Mouse (Mus musculus): Measurements from ENCODE around the gene Faim2.

Gene Faim2

DNA sequence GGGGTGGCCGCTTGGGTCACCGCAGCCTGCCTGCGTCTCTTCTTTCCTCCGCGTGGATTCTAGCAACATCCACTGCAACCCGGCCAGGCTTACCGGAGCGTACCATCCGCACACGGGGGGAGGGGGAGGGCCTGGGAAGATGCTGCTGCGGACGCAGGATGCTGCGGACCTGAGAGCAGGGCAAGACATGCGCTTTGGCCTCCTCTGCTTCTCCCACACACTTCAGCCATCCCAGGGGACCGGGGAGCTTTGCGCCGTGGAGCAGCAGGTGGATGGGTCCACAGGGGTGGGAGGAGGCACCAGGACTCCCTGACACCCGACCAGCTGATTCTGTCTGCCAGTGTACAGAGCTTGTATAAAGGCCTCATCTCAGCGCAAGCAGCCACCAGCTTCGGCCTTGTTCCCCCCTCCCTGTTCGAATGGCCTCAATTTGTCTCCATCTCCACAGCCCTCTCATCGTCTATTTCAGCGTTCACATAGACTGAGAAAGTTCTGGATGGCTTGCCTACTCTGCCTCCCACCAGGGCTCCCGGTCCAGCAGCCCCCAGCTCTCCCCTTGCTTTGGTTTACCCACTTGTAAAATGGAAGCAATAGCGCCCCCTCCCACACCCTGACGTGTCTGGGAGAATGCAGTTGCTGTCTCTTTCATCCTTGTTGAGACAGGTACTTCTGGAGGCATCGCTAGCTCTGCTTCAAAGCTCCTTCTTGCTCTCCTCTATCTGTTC, at the start of gene Faim2:
Gene Faim2 (minus strand): TSS at position 537 of the 725 bp plus-strand sequence.
- no peaks in the 10 kb centered on the region for H3K36me3 ChIP-seq (ENCODE audit: control insufficient read depth, insufficient read depth, low read length, poor library complexity, severe bottlenecking)
- H3K27me3 ChIP-seq (ENCODE audit: control insufficient read depth, insufficient read depth, low read length, poor library complexity, severe bottlenecking), result no peaks in the 10 kb centered on the region
- DNase-seq (ENCODE audit: low read depth, low spot score), result no peak

DNA sequence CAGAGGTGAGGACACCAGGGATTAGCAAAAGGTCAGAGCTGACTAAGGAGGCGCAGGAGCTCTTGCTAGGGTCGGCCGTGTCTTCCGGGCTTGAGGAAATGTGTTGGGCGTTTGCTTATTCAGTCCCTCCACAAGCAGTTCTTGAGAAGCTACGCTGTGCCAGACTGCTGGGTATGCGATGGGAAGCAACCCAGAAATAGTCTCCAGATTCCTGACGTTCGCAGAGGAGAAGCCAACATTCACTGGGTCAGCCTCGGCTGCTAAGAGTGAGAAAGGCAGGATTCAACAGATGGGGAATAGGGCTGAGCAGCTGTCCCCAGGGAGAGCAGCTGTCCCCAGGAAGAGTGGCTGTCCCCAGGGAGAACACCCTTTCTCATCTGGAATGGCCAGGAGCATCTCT, 41.2 kb upstream of the Faim2 start:
- no peak for DNase-seq (ENCODE audit: low read depth, low spot score)
- H3K27me3 ChIP-seq (ENCODE audit: control insufficient read depth, insufficient read depth, low read length, poor library complexity, severe bottlenecking), result no peaks in the 10 kb centered on the region
- H3K36me3 ChIP-seq (ENCODE audit: control insufficient read depth, insufficient read depth, low read length, poor library complexity, severe bottlenecking), result no peaks in the 10 kb centered on the region

DNA sequence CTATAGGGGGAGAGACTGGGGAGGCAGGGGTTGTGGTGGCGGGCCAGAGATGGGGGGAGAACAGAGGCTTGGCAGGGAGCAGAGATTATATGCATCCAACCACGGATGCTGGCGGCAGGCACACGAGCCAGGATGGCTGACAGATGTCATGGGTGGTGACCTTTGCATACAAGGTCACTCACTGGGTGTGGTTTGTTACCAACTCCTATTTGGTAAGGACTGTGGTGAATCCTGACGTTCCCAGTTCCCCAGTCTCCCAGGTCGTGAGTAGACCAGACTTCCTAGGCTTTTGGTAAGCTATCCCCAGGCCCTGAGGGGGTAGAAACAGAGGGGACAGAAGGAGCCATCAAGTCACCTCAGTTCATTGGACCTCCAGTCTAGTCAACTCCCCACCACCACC, 40.7 kb upstream of the Faim2 start:
- Histone ChIP-seq H3K27me3 (ENCODE audit: control insufficient read depth, insufficient read depth, low read length, poor library complexity, severe bottlenecking) (no peaks in the 10 kb centered on the region), H3K36me3 (ENCODE audit: control insufficient read depth, insufficient read depth, low read length, poor library complexity, severe bottlenecking) (no peaks in the 10 kb centered on the region)
- DNase-seq (ENCODE audit: low read depth, low spot score), result no peak

DNA sequence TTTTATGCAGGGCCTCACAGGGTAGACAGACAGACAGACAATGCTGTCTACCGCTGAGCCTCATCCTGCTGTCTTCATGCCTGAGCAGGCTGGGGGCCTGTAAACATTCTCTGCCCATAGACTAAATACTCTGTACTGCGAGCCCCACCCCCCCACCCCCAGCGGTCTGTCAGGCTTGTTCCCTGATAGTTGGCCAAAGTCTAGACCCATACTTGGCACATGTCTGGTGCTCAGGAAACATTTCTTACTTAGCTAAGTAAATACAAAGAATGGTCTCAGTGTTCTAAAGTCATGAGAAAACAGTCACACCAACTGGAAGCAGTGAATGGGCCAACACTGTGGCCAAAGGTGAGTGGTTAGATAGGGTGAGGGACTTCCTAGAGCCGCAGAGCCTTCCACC, 39.4 kb upstream of the Faim2 start:
- H3K36me3 ChIP-seq (ENCODE audit: control insufficient read depth, insufficient read depth, low read length, poor library complexity, severe bottlenecking), result no peaks in the 10 kb centered on the region
- no peaks in the 10 kb centered on the region for H3K27me3 ChIP-seq (ENCODE audit: control insufficient read depth, insufficient read depth, low read length, poor library complexity, severe bottlenecking)
- DNase-seq (ENCODE audit: low read depth, low spot score), result no peak

GRCm38 (mm10) chr15:99560246-99560645, 32.3 kb upstream of the Faim2 start:
- DNase-seq (ENCODE audit: low read depth, low spot score), result no peak
- H3K27me3 ChIP-seq (ENCODE audit: control insufficient read depth, insufficient read depth, low read length, poor library complexity, severe bottlenecking), result no peaks in the 10 kb centered on the region
- no peaks in the 10 kb centered on the region for H3K36me3 ChIP-seq (ENCODE audit: control insufficient read depth, insufficient read depth, low read length, poor library complexity, severe bottlenecking)

- no peaks in the 10 kb centered on the region for H3K36me3 ChIP-seq (ENCODE audit: control insufficient read depth, insufficient read depth, low read length, poor library complexity, severe bottlenecking)
- no peak for DNase-seq (ENCODE audit: low read depth, low spot score)
- no peaks in the 10 kb centered on the region for H3K27me3 ChIP-seq (ENCODE audit: control insufficient read depth, insufficient read depth, low read length, poor library complexity, severe bottlenecking)
Observed at GRCm38 (mm10) chr15:99558947-99559346, 31.0 kb upstream of the Faim2 start.

GRCm38 (mm10) chr15:99553767-99554166, 25.8 kb upstream of the Faim2 start:
- DNase-seq (ENCODE audit: low read depth, low spot score), result no peak
- H3K36me3 ChIP-seq (ENCODE audit: control insufficient read depth, insufficient read depth, low read length, poor library complexity, severe bottlenecking), result no peaks in the 10 kb centered on the region
- H3K27me3 ChIP-seq (ENCODE audit: control insufficient read depth, insufficient read depth, low read length, poor library complexity, severe bottlenecking), result no peaks in the 10 kb centered on the region

- no peaks in the 10 kb centered on the region for H3K27me3 ChIP-seq (ENCODE audit: control insufficient read depth, insufficient read depth, low read length, poor library complexity, severe bottlenecking)
- DNase-seq (ENCODE audit: low read depth, low spot score), result no peak
Observed at GRCm38 (mm10) chr15:99549901-99550300, 21.9 kb upstream of the Faim2 start.

DNA sequence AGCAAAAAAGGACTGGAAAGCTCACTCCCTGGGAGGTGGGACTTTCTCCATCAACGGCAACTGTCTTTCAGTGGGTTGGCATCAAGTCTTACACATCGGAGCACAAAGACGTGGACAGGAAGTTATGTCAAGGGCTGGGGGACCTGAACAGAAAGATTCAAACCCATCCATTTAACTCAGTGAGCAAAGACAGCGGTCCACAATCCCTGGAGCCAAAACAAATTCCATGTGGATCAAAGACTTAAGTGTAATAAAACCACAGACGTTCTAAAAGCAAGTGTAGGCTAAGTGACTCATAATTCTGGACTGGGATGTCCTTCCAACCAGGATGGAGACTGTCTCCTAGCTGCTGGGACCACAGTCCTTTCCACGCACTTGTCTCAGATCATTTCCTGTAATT, 19.8 kb upstream of the Faim2 start:
- Histone ChIP-seq H3K36me3 (ENCODE audit: control insufficient read depth, insufficient read depth, low read length, poor library complexity, severe bottlenecking) (no peaks in the 10 kb centered on the region), H3K27me3 (ENCODE audit: control insufficient read depth, insufficient read depth, low read length, poor library complexity, severe bottlenecking) (no peaks in the 10 kb centered on the region)
- DNase-seq (ENCODE audit: low read depth, low spot score), result no peak

More at GRCm38 (mm10) chr15:99549901-99550300, 21.9 kb upstream of the Faim2 start:
- H3K36me3 ChIP-seq (ENCODE audit: control insufficient read depth, insufficient read depth, low read length, poor library complexity, severe bottlenecking), result no peaks in the 10 kb centered on the region

GRCm38 (mm10) chr15:99546596-99546995, 18.6 kb upstream of the Faim2 start:
- no peak for DNase-seq (ENCODE audit: low read depth, low spot score)
- Histone ChIP-seq H3K27me3 (ENCODE audit: control insufficient read depth, insufficient read depth, low read length, poor library complexity, severe bottlenecking) (no peaks in the 10 kb centered on the region), H3K36me3 (ENCODE audit: control insufficient read depth, insufficient read depth, low read length, poor library complexity, severe bottlenecking) (no peaks in the 10 kb centered on the region)

DNA sequence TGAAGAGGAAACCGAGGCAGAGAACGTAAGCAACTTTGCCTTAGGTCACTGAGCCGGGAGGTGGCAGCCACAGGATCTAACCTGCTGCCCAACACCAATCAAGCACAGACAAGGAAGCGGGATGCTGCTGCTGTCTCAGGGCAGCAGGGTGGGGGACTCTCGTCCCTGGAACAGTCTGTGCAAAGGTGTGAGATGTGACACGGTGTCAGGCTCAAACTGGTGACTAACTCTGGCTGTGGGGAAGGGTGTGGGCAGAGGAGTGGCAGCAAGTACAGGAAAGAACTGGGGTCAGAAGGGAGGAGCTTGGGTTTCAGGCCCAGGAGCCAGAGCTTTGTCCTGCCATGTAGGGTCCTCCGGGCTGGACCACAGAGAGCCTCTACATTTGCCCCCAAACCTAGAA, 16.1 kb upstream of the Faim2 start:
- Histone ChIP-seq H3K27me3 (ENCODE audit: control insufficient read depth, insufficient read depth, low read length, poor library complexity, severe bottlenecking) (no peaks in the 10 kb centered on the region), H3K36me3 (ENCODE audit: control insufficient read depth, insufficient read depth, low read length, poor library complexity, severe bottlenecking) (no peaks in the 10 kb centered on the region)
- DNase-seq (ENCODE audit: low read depth, low spot score), result no peak

DNA sequence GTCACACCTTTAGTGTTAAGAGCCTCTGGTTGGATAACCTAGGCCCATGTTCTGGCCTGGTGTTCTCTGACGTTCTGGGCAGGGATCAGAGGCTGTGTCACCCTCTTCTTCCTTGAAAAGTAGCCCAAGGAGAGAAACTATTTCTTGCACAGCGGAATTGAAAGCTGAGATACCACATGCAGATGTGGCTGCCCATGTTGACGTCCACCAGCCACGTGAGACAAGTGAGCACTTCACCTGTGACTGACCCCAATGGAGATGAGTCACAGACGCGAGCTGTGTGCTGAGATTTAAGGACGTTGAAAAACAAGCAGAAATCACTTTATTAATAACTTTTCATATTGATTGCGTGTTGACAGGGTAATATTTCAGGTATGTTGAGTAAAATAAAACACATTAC, 11.9 kb upstream of the Faim2 start:
- DNase-seq (ENCODE audit: low read depth, low spot score), result no peak
- no peaks in the 10 kb centered on the region for H3K27me3 ChIP-seq (ENCODE audit: control insufficient read depth, insufficient read depth, low read length, poor library complexity, severe bottlenecking)
- H3K36me3 ChIP-seq (ENCODE audit: control insufficient read depth, insufficient read depth, low read length, poor library complexity, severe bottlenecking), result no peaks in the 10 kb centered on the region

GRCm38 (mm10) chr15:99536889-99537862, 9.2 kb upstream of the Faim2 start:
- no peaks in the 10 kb centered on the region for H3K27me3 ChIP-seq (ENCODE audit: control insufficient read depth, insufficient read depth, low read length, poor library complexity, severe bottlenecking)
- no peaks in the 10 kb centered on the region for H3K36me3 ChIP-seq (ENCODE audit: control insufficient read depth, insufficient read depth, low read length, poor library complexity, severe bottlenecking)
- DNase-seq (ENCODE audit: low read depth, low spot score), result no peak

- Histone ChIP-seq H3K36me3 (ENCODE audit: control insufficient read depth, insufficient read depth, low read length, poor library complexity, severe bottlenecking) (no peaks in the 10 kb centered on the region), H3K27me3 (ENCODE audit: control insufficient read depth, insufficient read depth, low read length, poor library complexity, severe bottlenecking) (no peaks in the 10 kb centered on the region)
- no peak for DNase-seq (ENCODE audit: low read depth, low spot score)
Observed at GRCm38 (mm10) chr15:99532023-99532422, 4.1 kb upstream of the Faim2 start.

GRCm38 (mm10) chr15:99531146-99531545, 3.2 kb upstream of the Faim2 start:
- DNase-seq (ENCODE audit: low read depth, low spot score), result no peak
- no peaks in the 10 kb centered on the region for H3K27me3 ChIP-seq (ENCODE audit: control insufficient read depth, insufficient read depth, low read length, poor library complexity, severe bottlenecking)
- H3K36me3 ChIP-seq (ENCODE audit: control insufficient read depth, insufficient read depth, low read length, poor library complexity, severe bottlenecking), result no peaks in the 10 kb centered on the region
